Mouse (Mus musculus) cortical plate, adult 2 months (tissue): ENCODE results near the gene Grik4.

Source experiments
- CTCF ChIP-seq: fragments of 200-500 bp; IDR thresholded peaks from 2 replicates; pipeline ENCODE4 v1.5.1; 2011; ENCODE audit warnings: mild to moderate bottlenecking, control low read depth, low read length; ENCODE audit not compliant: insufficient read depth; ENCODE audit errors: extremely low read depth
- POLR2A ChIP-seq: fragments of 200-500 bp; IDR thresholded peaks from 2 replicates; pipeline ENCODE4 v1.6.1; 2011; ENCODE audit warnings: mild to moderate bottlenecking, low read length, control low read depth; ENCODE audit not compliant: insufficient read depth; ENCODE audit errors: extremely low read depth

GRCm38 (mm10) chr9:42859959-42860794 lies 84.1 kb downstream of the Grik4 start:
- TF ChIP-seq POLR2A = no peak
- no peak for TF ChIP-seq CTCF
